Mouse (Mus musculus) cerebellum, adult 2 months (tissue): ENCODE measurements at regions not wholly inside any gene's neighbourhood (a gene's known extent, or its start where the extent isn't known, plus 50 kb on each side); places are given as distances from the start of the nearest gene placed in this dataset.

Experiments used
- CTCF ChIP-seq: fragments of 200-500 bp; IDR thresholded peaks from 2 replicates; pipeline ENCODE4 v1.5.1; 2011; ENCODE audit warnings: low read depth, mild to moderate bottlenecking, control low read depth, low read length, moderate library complexity, borderline replicate concordance; ENCODE audit not compliant: insufficient read depth
- POLR2A ChIP-seq: fragments of 200-500 bp; IDR thresholded peaks from 2 replicates; pipeline ENCODE4 v1.6.1; 2011; ENCODE audit warnings: low read length, control low read depth, borderline replicate concordance; ENCODE audit not compliant: insufficient read depth

DNA sequence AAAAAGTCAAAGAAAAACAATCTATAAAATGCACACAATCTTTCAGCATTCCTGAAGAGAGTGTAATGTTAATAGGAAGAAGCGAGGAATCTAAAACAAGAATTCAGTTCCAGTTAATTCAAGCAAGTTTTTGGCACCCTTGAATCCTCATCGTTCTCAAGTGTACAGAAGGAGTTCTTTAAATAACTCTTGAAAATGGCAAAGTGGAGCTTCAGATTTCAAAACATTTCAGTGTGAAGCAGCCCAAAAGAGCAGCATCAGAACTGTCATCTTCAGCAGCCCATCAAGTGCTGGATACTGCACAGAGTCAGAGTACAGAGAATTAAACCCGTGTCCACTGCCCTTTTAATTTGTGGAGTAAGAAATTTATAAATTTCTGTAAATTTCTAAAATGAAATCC, 311.8 kb upstream of the Dmac1 start:
- no peak for TF ChIP-seq POLR2A
- no peak for TF ChIP-seq CTCF
